Mouse (Mus musculus) spleen, postnatal 36 days (tissue): ENCODE data around the gene Rasgrf2.

Experiments
- DNase-seq, 2 experiments: peaks; one replicate each; pipeline ENCODE4 v3.0.0; 2022; ENCODE audit warnings: low spot score in 2 of 2, mixed read lengths in 1 of 2

Gene Rasgrf2

DNA sequence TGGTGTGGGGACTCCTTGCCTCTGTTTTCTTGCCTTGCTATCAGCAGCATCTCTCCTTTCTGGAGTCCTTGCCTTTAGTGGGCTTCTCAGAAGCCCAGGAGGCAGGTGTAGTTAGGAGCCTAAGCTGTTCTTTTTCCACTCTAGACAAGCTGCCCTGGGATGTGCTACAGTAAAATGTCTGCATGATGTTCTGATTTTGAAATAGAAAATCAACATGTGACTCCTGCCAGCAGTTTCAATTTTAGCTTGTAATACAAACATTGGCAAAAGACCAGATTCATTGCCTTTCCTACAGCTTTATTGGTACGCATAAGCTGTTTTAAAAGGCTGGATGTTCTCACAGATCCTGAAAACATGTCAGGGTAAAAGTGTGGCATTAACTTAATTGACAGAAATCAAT lies 176.3 kb downstream of the Rasgrf2 start:
- DNase-seq: no peak

DNA sequence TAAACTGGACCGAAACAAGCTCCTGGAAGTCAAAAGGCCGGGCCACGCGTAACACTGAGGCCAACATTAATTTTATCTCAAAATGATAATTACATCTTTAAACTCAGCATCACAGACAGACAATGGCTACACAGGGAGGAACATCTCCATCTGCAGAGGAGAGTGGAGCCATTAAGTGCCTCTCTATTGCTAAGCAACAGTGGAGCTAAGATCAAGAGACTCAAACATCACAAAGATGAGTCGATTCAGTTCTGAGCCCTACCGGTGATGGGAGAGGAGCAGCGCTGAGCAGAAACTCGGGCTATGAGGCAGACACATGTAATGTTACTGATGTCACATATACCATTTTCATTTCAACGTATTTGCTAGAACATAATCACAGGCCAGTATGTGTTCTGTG lies 191.3 kb downstream of the Rasgrf2 start:
- no peak for DNase-seq

DNA sequence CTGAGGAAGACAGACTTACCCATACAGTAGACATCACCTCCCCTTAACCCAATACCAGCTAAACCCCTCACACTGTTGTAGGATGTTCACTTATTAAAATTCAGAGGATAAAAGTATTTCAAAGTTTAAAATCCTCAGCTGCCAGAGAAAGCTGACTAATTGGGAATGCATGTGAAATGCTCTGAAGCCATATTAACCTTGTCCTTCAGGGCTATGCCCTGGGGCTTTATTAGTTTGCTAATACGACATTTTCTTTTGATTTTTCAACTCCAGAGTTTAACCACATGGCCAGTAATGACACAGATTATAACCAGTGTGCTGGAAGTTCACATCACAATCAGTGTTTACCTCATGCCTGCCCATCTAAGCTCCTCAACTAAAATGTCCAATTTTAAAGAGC lies 192.6 kb downstream of the Rasgrf2 start:
- no peak for DNase-seq

DNA sequence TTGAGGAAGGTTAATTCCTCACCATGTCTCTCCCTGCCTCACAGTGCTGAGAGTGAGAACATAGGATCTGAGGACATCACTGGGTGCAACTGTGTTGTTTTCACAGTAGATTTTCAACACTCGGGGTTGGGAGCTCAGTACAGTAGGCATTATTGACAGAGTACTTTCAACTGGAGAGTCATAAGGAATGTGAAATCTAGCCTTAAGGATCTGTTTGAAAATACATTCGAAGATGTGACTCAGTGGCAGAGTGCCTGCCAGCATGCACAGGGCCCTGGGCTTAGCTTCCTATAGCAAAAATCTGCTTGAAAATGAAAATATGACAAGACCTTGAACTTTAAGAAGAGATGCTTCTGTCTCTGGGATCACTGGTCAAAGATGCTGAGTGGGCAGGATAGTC lies 194.2 kb downstream of the Rasgrf2 start:
- no peak for DNase-seq

DNA sequence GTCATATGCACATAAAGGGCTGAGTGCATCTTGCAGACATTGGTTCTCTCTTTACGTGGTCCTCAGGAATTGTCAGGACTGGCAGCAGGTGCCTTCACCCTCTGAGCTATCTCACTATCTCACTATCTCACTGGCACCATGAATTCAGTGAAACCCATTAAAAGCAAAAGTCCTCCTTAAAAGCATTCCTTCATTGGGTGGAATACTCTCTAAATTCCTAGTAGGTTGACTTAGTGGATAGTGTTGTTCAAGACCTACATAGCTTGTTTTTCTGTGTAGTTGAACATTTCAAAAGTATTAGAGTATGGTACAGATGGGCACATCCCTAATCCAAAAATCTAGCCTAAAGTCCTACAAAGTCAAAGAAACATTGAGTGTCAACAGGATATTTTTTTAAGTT lies 199.3 kb downstream of the Rasgrf2 start:
- DNase-seq: no peak

DNA sequence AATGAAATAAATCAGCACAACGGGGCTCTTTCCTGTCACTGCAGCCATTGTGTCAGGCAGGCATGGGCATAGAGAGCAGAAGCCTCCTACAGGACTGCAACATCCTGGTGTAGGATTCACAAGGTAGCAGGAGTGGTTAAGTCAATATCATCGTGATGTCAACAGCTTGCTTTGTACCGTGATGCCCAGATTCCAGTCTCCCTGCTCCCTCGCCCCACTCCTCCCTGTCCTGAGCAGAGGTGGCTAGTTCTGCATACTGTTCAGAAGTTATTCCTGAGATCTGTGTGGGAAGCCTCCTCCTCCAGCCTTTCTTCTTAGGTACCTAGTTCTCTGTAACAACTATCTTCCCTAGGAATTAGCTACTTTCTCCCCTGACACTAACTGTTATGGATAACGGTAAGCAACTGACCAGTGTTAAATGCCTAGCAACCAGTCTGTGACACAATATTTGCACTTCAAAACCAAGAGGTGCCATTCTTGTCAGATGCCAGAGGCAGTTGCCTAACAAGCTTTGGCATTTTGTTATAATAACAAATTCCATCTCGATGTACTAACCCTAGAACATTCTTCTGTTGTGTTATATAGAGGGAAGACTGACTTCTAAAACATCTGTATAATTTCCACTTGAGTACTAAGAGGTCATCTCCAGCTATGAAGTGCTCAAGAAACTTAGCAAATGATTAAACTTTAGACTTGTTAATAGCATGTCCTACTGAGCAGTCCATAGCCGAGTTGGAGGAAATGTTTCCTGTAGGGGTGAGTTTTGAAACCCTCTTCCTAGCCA lies 201.3 kb downstream of the Rasgrf2 start:
- DNase-seq: no peak

DNA sequence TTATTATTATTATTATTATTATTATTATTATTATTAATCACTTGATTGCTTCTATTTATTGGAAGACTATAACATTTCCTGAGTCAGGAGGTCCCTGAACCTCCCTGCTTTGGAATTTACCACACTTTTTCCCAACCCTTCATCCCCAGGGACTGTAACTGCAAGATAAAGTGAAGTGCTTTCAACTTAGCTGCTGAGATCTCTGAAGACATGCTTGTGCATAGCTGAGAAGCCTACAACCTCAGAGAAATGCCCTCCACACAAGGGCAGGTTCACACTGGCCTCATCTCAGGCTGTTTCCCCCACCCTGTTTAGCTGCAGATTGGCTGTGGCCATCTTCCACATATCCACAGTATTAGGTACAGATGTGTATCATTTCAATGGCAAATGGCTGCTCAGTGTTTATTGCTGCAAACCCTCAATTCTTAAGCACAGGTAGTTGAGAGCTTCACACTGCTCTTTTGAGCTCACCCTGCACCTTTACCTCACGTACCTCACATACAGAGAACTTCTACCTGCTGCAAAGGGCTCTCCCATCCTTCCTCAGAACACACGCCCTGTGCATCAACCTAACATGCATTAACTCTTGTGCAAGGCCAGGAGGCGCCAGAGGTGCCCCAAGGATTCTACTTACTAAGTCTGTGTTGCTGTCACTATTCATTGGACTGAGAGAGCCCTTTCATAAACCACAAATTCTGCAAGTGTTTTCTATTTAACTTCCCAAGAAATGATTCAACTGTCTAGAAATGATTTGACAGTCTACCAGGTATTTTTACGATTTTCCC lies 202.7 kb downstream of the Rasgrf2 start:
- DNase-seq: no peak

DNA sequence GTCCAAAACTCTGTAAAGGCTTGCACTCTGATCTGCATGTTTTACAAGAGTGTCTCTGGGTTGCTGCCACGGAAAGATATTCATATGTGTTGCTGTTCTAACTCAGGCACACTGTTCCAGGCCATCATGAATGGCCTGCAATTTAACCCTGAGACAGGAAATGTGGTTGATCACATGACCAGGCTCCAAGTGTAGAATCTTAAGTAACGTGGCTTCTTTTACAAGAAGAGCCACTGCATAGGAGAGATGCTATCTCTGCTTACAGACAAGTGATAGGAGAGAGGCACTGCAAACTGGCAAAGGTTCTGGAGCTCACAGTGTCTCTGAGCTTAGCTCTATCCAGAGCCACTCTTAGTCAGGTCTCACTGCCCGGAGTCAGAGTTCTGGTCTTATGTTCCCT lies 210.4 kb downstream of the Rasgrf2 start:
- DNase-seq: no peak

DNA sequence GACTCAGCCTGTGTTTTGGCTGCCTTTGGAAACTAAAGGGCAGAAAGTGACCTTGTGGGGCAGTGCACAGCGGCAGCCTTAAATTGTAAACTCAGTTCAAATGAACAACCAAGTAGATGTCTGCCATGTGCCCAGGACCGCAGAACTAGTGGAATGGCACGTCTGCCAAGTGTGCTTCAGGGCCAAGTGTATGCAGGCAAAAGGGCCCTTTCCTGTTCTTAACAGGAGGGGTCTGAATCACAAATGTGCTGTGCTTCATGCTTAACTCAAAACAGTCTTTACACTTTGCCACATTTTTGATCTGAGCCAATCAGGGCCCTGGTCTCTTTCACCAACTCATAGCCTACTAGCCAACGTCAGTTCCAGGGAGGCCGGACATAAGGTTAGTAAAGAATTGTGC lies 212.7 kb downstream of the Rasgrf2 start:
- DNase-seq: no peak

DNA sequence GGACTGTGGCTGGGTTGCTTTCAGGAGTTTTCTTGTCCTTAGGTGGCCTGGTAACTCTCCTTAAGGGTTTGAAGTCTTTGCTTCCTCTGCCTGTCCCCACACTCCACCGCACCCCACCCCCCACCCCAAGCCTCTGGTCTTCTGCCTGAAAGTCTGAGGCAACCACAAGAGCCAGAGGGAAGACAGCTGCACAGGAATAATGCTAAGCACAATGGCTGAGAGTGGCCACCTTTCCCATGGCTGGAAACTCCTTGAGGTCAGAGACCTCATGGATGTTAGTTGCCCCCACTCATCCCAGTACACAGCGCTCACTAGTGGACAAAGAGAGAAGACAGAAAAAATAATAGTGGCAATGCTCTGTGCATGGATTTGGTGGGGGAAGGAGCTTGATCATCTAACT lies 213.6 kb downstream of the Rasgrf2 start:
- no peak for DNase-seq

DNA sequence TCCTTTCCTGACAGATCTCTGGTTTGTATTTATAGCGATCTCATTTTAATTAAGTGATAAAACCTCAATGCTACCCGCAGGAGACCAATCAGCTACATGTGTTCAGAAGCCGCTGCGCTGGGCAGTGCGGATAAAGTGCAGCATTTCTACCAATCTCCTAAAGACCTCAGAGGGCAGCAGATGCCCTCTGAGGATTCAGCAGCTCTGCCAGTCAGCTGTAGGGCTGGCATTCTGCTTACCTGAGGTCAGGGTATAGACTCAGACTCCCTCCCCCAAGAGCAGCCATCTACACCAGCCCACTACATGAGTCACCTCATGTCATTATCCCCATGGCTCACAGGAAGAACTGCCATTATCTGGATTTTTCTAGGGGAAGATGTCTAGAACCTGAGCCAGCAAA lies 215.1 kb downstream of the Rasgrf2 start:
- DNase-seq: no peak

DNA sequence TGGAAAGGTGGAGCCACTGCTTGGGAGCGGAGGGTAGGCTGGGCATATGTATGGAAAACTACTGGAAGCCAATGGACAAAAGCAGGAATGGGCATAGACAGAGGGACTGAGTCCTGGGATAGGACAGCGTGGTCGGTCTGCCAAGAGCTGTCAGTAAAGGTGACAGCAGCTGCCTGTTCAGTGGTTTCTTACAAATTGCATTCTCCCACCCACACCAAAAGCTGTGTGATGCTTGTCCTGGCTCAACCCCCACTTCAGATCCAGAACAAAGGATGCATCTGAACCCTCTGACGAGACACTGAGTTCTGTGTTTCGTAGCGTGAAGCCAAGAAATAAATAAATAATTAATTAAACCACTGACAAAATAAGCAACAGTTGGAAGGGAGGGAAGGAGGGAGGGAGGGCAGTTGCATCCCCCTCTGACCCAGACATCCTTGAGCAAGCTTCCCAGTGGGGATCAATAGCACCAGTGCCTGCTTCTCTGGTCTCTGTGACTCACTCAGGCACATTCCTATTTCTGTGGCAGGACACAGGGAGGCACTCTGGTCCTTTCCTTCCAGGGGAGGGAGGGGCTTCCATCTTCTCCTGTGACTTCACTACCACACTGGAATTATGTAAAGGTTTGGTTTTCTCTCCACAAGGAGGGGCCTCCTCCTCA lies 215.7 kb downstream of the Rasgrf2 start:
- DNase-seq: no peak

DNA sequence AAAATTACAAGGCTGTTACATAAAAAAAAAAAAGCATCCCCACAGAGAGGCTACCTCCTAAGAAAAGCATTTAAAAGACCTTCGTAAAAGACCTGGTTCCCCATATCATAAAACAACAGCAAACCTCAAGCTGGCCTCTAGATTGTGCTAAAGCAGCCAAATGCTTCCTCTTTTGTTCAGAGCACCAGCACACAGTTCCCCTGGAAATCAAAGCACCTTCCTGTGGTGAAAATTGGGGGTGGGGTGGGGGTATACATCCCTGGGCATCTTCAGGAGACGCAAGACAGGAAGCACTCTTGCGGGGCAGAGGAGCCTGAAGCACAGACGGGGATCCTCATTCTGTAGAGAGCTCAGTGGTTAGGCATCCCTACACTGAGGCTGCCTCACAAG lies 216.3 kb downstream of the Rasgrf2 start:
- DNase-seq: no peak

DNA sequence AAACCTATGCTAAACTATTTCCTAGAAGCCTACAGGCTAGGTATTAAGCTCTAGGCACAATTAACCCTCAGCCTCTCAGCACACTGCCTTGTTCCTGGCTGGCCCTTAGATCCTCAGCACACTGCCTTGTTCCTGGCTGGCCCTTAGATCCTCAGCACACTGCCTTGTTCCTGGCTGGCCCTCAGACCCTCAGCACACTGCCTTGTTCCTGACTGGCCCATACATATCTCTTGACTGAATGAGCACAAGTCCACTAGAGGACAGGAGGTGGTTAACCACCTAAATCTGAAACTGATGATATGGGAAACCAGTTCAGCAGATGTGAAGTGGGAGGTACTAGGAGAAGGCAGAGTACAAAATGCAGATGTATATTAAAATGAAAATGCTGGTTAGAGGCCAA lies 219.8 kb downstream of the Rasgrf2 start:
- DNase-seq: no peak

DNA sequence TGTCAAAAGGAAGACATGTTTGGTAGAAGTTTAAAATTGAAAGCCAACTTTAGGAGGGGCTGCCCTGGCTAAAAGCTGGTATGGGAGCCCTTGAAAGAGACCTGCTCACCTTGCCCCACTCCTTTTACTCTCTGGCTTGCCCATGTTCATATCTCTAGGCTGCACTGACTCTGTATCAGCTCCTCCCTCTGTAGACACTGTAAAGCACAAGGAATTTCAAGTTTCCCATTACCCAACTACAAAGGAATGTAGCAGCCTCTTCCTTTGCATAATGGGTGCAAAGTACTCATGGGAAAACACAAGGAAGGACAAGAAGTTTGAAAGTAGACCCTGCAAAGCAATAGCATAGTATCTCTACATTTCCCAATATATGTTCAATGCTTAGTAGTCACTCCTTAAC lies 220.2 kb downstream of the Rasgrf2 start:
- DNase-seq: no peak

DNA sequence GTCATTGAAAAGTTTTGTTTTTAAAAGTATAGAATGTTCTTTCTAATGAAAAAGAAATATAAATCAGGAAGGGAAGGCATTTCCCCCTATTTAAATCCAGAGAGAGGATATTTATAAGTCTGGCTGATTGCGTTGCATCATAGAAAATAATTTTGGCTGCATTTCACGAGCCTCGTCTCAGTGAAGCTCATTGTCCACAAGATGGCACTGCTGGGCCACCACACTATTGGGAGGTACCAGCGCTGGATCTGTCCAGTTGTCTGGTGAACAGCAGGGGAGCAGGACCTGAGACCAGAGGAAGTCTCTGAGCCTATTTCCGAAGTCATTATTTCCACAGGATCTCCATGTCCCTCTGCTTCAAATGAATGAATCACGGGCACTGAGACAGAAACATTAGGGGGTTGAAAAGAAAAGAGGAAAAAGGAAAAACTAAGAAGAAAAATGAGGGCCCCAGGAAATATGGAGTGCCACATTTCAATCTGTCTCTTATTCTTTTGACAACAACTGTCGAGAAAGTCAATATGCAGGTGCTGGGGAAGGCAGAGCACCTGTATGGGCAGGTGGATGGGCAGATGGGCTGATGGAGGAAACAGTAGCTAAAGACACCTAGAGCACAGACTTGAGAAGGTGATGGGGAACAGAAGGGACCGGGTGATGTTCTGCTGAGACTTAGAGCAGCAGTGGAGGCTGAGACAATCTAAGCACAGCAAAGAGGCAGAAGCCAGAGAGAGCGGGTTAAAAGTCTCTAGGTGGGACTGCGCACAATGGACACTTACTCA lies 223.1 kb downstream of the Rasgrf2 start:
- peak; percentile 37 to 52 for DNase-seq

DNA sequence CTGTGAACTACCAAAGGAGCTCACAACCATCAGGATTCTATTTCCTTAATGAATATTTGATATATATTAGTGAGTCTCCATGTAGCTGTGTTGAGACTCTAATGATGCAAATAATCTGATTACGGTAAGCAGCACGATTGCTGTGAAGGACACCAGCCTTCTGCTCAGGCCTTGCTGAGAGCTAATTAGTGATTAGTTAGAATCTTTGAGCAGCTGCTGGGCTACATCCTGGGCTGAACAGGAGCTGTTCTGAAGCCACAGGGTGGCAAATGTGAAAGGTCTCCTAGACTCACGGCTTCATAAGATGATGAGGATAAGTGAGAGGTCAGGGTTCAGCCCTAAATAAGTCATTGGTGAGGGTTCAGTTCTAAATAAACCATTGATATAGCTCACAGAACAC lies 225.1 kb downstream of the Rasgrf2 start:
- no peak for DNase-seq

DNA sequence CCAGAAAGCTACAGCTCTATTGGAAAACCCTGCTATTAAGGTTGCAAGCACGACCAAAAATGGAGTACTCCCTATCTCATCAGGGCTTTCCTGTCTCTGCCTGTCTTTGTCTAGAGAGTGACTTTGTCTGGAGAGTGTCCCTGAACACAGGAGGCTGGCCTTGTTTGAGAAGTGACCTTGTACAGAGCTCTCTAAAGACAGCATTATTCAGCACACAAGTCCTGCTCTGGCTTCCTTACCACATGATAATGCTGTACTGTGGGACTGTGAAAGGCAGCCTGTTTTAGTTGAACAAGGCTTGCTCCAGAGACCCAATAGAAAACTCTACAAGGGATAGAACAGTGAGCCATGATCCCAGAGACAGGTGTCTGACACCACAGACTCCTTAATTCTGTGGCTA lies 235.0 kb downstream of the Rasgrf2 start:
- no peak for DNase-seq

DNA sequence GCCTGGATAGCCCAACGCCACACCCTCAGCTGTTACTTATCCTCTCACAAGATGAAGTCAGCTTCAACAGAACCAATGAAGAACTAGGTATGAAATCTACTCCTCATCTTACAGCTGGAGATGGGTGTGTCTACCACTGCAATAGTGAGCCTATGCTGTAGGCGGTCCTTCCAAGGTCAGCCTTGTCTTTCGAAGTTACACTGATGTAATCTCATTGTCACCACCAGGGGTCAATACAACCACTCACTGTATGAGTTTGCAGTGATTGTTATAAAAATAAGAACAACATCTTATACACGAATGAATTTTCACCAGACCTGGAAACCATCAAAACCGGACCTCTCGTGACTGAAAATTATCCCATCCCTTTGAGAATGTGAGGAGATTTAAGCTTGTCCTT lies 238.3 kb downstream of the Rasgrf2 start:
- no peak for DNase-seq

DNA sequence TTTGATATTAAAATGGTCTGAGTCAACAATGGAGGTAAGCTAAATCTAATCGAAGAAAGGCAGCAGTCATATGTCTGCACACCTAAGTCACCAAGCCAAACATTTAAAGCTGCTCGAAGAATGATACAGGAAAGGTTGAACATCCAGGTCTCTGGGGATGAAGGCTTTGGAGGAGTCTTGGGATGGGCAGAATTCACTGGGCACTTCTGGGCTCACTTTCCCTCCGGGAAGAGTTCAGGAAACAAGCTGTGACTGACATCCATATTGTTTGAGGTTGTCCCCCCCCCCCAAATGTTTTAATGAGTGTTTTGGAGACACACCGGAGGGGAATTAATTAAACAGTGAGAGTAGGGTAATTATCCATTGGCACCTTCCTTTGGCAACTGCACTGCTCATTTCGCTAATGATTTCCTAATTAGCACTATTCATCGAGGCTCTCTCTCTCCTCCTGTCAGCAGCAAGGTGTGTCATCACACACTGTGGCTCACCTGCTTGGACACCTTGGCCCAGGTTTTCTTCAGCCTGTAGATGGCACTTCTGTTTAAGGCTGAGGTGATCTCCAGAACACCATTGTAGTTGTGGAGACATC lies 241.3 kb downstream of the Rasgrf2 start:
- no peak for DNase-seq

DNA sequence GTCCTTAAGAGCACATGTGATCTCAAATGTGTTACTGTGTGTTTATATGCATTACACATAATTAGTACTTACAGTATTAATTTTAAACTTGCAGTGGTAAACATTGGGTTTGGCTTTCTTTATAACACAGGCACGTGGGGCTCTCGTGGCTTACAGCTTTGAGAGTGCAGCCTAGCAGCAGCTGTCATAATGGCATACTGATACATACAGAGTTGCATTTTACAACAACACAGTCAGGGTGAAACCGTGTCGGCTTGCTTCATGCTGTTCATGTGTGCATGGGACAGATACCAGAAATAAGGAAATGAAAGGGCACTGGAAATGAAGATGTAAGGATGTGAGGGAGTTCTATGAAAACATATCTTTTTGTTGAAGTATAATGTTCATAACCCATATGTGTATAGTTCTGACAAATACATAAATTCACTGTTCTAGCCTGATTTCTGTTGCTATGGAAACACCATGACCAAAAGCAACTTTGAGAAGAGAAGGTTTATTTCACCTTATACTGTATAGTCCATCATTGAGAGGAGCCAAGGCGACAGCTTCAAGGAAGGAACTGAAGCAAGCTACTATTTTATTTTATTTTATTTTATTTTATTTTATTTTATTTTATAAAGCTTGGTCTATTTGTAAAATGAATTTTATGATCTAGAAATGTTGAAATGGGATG lies 246.6 kb downstream of the Rasgrf2 start:
- no peak for DNase-seq
